Mouse (Mus musculus) right cerebral cortex, postnatal 25 days (tissue): ENCODE results near the gene Olfr906.

Source experiments
- DNase-seq: peaks from one replicate; pipeline ENCODE4 v3.0.0; 2022

The Olfr906 gene

GRCm38 (mm10) chr9:38486785-38487184 lies at the start of gene Olfr906:
Gene Olfr906, plus strand, starts transcription at chr9:38487085.
- DNase-seq, result no peak

- no peak for DNase-seq
Observed at GRCm38 (mm10) chr9:38447352-38447751, 39.5 kb upstream of the Olfr906 start, which contains the start of gene Olfr902. Gene Olfr902, plus strand, starts transcription at chr9:38447652.

DNA sequence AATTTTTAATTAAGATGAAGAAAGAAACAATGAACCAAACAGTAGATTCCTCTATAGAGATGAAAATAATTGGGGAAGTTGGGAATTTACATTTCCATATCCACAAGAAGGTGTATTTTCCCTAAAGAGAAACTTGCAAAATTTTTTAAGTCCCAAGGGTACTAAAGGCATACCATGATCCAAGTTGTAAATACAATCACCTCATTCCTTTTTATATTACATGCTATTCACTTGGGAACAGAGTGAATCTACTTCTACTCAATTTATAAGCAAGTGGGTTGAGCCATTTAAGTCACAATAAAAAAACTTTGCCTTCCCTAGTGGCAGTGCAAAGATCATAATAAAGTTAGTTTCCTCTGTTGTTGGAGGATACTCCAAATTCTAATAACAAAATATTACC lies 24.0 kb upstream of the Olfr906 start, which contains the start of gene Olfr904:
TSS of gene Olfr904 (plus strand) at position 301 of the 400 bp plus-strand sequence.
- no peak for DNase-seq

DNA sequence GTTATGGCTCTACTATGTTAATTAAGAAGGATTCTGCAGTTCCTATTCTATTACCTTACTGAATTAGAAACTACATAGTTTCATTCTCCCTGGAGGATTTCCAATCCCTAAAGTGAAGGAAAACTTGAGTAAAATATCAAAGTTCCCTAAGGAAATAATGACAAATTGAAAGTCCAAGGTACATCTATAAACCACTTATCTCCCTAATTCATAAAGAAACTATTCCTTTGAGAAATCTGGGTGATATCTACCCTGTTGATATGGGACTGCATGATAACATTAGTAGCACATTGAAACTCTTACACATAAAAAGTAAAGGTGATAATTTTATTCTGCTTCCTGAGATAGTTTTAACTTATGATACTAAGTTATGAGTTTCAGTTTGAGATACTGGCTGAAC lies 16.1 kb upstream of the Olfr906 start, which contains the start of gene Olfr905:
TSS of gene Olfr905 (plus strand) at position 301 of the 400 bp plus-strand sequence.
- DNase-seq, result no peak

DNA sequence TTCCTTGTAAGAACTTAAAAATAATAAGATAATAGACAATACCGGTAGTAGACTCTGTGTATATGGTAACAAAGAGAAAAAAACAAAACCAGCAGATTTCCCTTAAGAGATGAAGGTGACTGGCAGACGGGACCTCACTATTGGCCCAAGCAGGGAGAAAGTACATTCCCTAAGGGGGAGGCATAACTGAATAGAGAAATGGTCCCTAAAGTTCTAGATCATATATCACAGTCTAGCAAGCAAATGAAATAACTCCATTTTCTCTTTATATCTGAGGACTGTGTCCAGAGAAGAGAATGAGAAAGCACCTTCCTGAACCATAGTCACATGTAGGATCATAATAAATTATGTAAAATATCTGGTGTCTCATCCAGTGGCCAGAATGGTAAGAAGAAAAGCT lies 8.6 kb downstream of the Olfr906 start, which contains the start of gene Olfr907:
TSS of gene Olfr907 (plus strand) at position 301 of the 400 bp plus-strand sequence.
- no peak for DNase-seq

- no peak for DNase-seq
Observed at GRCm38 (mm10) chr9:38512353-38512752, 25.5 kb downstream of the Olfr906 start.

GRCm38 (mm10) chr9:38521280-38521679 lies 34.4 kb downstream of the Olfr906 start, which contains the start of gene Olfr911-ps1:
Gene Olfr911-ps1, plus strand, starts transcription at chr9:38521580.
- no peak for DNase-seq

DNA sequence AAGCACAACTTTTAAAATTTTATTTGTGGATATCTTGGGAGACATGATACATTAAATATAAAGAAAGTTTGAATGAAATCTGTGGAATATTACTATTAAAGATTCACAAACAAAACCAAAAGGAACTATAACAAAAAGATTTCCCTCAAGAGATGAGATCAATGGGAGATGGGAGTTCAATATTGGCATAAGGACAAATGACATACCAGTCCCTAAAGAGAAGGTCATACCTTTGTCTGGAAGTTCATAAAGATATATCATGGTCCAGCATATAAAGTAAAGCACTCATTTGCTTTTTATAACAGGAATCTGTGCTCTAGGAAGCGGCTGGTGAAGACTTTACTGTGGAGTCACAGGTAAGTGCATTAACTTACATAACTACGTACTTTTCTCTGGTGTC lies 50.7 kb downstream of the Olfr906 start, which contains the start of gene Olfr910:
TSS of gene Olfr910 (plus strand) at position 301 of the 400 bp plus-strand sequence.
- no peak for DNase-seq
